Mouse (Mus musculus): ENCODE measurements around the gene Nutf2-ps1. TPM values are rescaled to one million over a fixed set of nuclear protein-coding genes. Genes with fewer than 3 reads are reported as not detected.

Gene Nutf2-ps1
- polyA plus RNA-seq, 1 experiment from 2014 or later = 400 TPM

DNA sequence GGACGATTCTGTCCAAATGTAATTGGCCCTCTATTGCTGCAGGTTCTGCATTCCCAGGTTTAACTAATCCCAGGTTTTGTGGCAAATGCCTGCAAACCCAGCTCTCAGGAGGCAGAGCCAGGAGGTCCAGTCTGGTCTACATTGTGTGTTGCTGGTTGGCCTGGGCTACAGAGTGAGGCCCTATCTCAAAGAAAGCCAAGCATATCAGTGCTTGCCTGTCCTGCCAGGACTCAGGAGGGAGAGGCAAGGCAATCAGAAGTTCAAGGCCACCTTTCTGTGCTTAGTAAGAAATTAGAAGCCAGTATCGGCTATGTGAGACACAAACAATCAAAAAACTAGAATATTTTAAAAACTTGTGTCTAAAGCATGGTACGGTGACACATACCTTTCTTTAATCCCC, 15.7 kb downstream of the Nutf2-ps1 start:
- no peak for ATAC-seq (replicated peaks; ENCODE audit: low FRiP score)
- no peaks in the 10 kb centered on the region for H3K9me3 ChIP-seq (ENCODE audit: control insufficient read depth, low read length)
- H3K4me1 ChIP-seq (replicated peaks; ENCODE audit: control insufficient read depth, insufficient read depth, low read length) = peaks cover 11% of the 10 kb centered on the region
- H3K27ac ChIP-seq (ENCODE audit: low read depth, low read length) = no peak overlapping the region
- no peaks in the 10 kb centered on the region for H3K27me3 ChIP-seq (replicated peaks; ENCODE audit: control insufficient read depth, insufficient read depth, low read length)
- 85% methylated on average over 3 of the region's 3 CpGs for WGBS
- no peak overlapping the region for H3K9ac ChIP-seq (ENCODE audit: low read depth, low read length)
- no peaks in the 10 kb centered on the region for H3K36me3 ChIP-seq (ENCODE audit: control insufficient read depth, insufficient read depth, low read length)
- no peak overlapping the region for H3K4me2 ChIP-seq
- no peak for DNase-seq (ENCODE audit: low spot score)
- H3K4me3 ChIP-seq (ENCODE audit: low read depth, low read length) = no peak overlapping the region

DNA sequence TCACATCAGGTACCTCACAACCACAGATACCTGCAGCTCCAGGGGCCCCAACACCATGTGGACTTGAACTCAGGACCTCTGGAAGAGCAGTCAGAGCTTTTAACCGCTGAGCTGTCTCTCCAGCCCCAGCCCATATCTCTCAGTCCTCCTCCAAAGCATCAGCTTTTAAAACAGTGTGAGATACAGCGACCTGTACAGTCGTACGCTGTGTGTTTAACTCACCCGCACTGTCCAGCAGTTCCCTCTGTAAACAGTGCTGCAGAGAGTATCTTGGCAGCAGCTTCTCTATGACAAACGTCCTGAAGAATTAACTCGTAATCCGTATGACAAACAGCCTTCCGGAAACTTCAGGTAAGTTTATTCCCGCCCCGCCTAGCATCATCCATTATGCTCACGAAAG, 16.3 kb downstream of the Nutf2-ps1 start:
- H3K4me3 ChIP-seq (ENCODE audit: low read depth, low read length) = no peak overlapping the region
- no peak overlapping the region for H3K4me2 ChIP-seq
- no peaks in the 10 kb centered on the region for H3K9me3 ChIP-seq (ENCODE audit: control insufficient read depth, low read length)
- H3K36me3 ChIP-seq (ENCODE audit: control insufficient read depth, insufficient read depth, low read length) = no peaks in the 10 kb centered on the region
- H3K9ac ChIP-seq (ENCODE audit: low read depth, low read length) = no peak overlapping the region
- DNase-seq (ENCODE audit: low spot score) = peak; percentile 9
- no peak overlapping the region for H3K27ac ChIP-seq (ENCODE audit: low read depth, low read length)
- no peaks in the 10 kb centered on the region for H3K27me3 ChIP-seq (replicated peaks; ENCODE audit: control insufficient read depth, insufficient read depth, low read length)
- 76% methylated on average over 12 of the region's 12 CpGs for WGBS
- ATAC-seq (replicated peaks; ENCODE audit: low FRiP score) = no peak
- peaks cover 11% of the 10 kb centered on the region for H3K4me1 ChIP-seq (replicated peaks; ENCODE audit: control insufficient read depth, insufficient read depth, low read length)

DNA sequence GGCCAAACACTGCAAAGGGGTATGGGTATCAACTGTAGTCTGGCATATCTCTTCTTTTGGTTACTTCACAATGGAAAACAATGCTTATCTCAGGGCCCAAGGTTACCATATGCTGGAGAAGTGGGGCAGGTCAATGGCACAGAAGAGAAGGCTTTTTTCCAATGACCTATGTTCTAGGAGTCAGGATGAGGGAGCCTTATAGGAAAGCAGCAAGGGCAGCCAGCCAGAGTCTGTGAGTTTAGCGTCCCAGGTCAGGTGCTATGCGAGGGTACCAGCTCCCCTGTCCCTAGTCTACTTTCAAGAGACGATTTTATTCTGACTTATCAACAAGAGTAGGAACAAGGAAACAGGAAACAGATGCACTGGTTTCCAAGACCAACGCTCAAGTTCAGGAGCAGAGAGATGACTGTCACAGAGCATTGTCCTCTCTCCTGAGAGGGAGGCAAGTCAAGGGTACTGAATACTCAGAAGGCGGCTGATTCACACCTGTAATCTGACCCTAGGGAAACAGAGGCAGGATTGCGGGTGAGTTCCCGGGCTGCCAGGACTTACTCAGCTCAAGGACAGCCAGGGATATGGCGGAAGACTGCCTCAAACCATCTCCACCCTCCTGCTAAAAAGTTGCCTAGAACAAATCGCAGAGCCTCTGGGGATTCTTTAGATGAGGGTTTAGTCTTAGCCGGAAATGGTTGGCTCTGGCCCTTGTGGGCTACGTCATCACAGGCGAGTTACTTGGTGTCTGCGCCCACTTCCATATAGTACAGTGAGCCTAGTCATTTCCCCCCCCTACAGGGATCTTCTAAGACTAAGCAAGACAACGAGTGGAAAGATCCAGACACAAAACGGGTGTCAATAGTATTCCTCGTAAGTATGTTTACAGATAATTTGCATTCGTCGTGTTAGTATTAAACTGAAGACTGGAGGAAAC, 17.1 kb downstream of the Nutf2-ps1 start:
- Histone ChIP-seq H3K9ac (ENCODE audit: low read depth, low read length) (no peak overlapping the region), H3K4me2 (no peak overlapping the region), H3K36me3 (ENCODE audit: control insufficient read depth, insufficient read depth, low read length) (no peaks in the 10 kb centered on the region), H3K27ac (ENCODE audit: low read depth, low read length) (no peak overlapping the region), H3K9me3 (ENCODE audit: control insufficient read depth, low read length) (no peaks in the 10 kb centered on the region), H3K4me3 (ENCODE audit: low read depth, low read length) (no peak overlapping the region), H3K27me3 (replicated peaks; ENCODE audit: control insufficient read depth, insufficient read depth, low read length) (no peaks in the 10 kb centered on the region), H3K4me1 (replicated peaks; ENCODE audit: control insufficient read depth, insufficient read depth, low read length) (peaks cover 11% of the 10 kb centered on the region)
- peak; percentile 27 for DNase-seq (ENCODE audit: low spot score)
- 54% methylated on average over 18 of the region's 18 CpGs for WGBS
- no peak for ATAC-seq (replicated peaks; ENCODE audit: low FRiP score)

DNA sequence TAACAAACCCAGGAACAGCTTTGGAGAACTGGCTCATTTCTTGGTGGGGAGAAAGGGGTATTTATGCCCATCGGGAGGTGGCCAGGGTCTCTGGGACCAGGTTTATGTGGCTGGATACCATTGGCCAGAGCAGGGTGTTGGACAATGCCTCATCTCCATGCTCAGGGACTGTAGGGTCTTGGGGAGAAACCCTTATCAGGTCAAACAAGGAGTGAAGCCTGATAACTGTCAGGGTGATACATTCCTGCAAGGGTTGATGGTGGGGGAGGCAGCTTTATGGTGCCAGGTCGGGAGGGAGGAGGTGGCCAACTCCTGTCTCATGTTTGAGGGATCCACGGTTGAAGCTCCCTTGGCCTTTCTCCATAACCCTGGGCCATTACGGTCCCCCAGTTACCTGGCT, 17.8 kb downstream of the Nutf2-ps1 start:
- Histone ChIP-seq H3K9me3 (ENCODE audit: control insufficient read depth, low read length) (no peaks in the 10 kb centered on the region), H3K9ac (ENCODE audit: low read depth, low read length) (no peak overlapping the region), H3K36me3 (ENCODE audit: control insufficient read depth, insufficient read depth, low read length) (no peaks in the 10 kb centered on the region), H3K27ac (ENCODE audit: low read depth, low read length) (no peak overlapping the region), H3K4me3 (ENCODE audit: low read depth, low read length) (no peak overlapping the region), H3K4me2 (no peak overlapping the region), H3K27me3 (replicated peaks; ENCODE audit: control insufficient read depth, insufficient read depth, low read length) (no peaks in the 10 kb centered on the region), H3K4me1 (replicated peaks; ENCODE audit: control insufficient read depth, insufficient read depth, low read length) (peaks cover 11% of the 10 kb centered on the region)
- ATAC-seq (replicated peaks; ENCODE audit: low FRiP score) (no peak), DNase-seq (ENCODE audit: low spot score) (peak; percentile 29)
- 49% methylated on average over 4 of the region's 4 CpGs for WGBS

DNA sequence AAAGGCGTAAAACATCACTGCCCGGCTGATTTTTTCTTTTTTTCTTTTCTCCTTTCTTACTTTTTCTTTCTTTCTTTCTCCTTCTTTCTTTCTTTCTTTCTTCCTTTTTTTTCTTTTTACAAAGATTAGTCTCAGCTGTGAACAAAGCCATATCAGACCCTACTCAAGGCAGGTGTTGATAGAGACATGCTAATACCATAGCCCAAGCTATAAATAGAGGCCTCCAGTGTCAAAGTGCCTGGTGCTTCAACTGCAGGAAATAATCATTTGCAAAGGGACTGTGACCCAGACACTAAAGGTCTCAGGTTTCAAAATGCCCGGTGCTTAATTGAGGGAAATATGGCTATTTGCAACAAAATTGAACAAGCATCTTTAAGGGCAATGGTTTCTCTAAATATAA, 20.3 kb downstream of the Nutf2-ps1 start:
- no peak for ATAC-seq (replicated peaks; ENCODE audit: low FRiP score)
- H3K4me3 ChIP-seq (ENCODE audit: low read depth, low read length) = no peak overlapping the region

DNA sequence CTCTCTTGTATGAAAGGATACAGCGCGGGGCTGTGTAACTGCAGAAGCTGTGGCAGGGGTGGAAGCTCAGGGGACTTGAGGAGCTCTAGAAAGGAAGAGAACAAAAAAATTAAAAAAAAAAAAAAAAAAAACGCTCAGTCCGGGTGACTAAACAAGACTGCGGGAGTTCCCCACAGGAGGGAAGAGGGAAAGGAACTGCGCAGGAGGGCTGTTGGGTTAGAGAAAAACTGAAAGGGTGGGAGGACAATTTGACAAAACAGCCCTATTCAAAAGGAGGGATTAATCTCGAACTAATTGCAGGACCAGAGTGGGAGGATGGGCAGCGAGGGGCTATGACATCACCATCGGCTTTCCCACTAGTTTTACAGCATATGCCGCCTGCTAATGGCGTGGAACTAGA, 21.0 kb downstream of the Nutf2-ps1 start:
- H3K9me3 ChIP-seq (ENCODE audit: control insufficient read depth, low read length) = no peaks in the 10 kb centered on the region
- ATAC-seq (replicated peaks; ENCODE audit: low FRiP score) (no peak), DNase-seq (ENCODE audit: low spot score) (no peak)
- H3K27ac ChIP-seq (ENCODE audit: low read depth, low read length) = no peak overlapping the region
- H3K4me3 ChIP-seq (ENCODE audit: low read depth, low read length) = no peak overlapping the region
- H3K36me3 ChIP-seq (ENCODE audit: control insufficient read depth, insufficient read depth, low read length) = no peaks in the 10 kb centered on the region
- WGBS = 43% methylated on average over 11 of the region's 11 CpGs
- H3K4me1 ChIP-seq (replicated peaks; ENCODE audit: control insufficient read depth, insufficient read depth, low read length) = peaks cover 11% of the 10 kb centered on the region
- H3K27me3 ChIP-seq (replicated peaks; ENCODE audit: control insufficient read depth, insufficient read depth, low read length) = no peaks in the 10 kb centered on the region
- H3K9ac ChIP-seq (ENCODE audit: low read depth, low read length) = no peak overlapping the region
- H3K4me2 ChIP-seq = no peak overlapping the region

More for the DNA sequence above, 20.3 kb downstream of the Nutf2-ps1 start:
- H3K27me3 ChIP-seq (replicated peaks; ENCODE audit: control insufficient read depth, insufficient read depth, low read length) = no peaks in the 10 kb centered on the region
- 73% methylated on average over 3 of the region's 3 CpGs for WGBS
- peaks cover 11% of the 10 kb centered on the region for H3K4me1 ChIP-seq (replicated peaks; ENCODE audit: control insufficient read depth, insufficient read depth, low read length)
- no peaks in the 10 kb centered on the region for H3K9me3 ChIP-seq (ENCODE audit: control insufficient read depth, low read length)
- H3K27ac ChIP-seq (ENCODE audit: low read depth, low read length) = no peak overlapping the region
- no peaks in the 10 kb centered on the region for H3K36me3 ChIP-seq (ENCODE audit: control insufficient read depth, insufficient read depth, low read length)
- no peak overlapping the region for H3K9ac ChIP-seq (ENCODE audit: low read depth, low read length)
- no peak for DNase-seq (ENCODE audit: low spot score)
- no peak overlapping the region for H3K4me2 ChIP-seq

DNA sequence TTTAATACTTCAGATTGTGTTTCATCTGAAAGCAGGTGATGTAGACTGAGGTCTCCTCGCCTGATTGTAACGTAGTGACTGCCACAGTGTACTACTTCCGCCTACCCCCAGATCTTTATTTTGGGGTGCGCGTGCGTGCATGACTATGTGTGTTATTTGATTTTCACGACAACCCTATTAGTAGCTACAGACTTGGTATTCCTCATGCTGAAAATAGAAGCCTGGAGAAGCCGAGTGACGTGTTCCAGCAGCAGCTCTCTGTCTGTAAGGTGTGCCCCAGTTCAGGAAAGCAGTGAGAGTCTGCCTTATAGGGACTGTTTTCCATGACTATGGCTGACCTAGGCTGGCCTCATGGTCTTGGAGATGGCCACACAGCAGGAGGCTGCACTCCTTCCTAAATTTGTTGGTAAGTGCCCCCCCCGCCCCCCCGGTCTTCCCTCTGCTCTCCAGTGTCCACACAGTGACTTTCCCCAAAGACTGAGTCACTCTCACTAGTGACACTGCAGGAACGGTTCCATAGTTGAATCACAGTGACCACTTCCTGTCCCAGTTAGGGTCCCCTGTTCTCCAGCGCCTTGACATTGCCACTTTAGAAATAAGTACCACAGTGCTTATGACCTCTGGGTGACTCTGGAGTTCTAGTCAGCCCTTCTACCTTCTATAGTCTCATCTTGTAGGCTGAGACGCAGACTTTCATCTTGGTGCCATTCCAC, 23.1 kb downstream of the Nutf2-ps1 start:
- H3K9ac ChIP-seq (ENCODE audit: low read depth, low read length) = no peak overlapping the region
- 81% methylated on average over 14 of the region's 14 CpGs for WGBS
- no peak overlapping the region for H3K4me2 ChIP-seq
- H3K36me3 ChIP-seq (ENCODE audit: control insufficient read depth, insufficient read depth, low read length) = no peaks in the 10 kb centered on the region
- H3K4me1 ChIP-seq (replicated peaks; ENCODE audit: control insufficient read depth, insufficient read depth, low read length) = no peaks in the 10 kb centered on the region
- no peak overlapping the region for H3K27ac ChIP-seq (ENCODE audit: low read depth, low read length)
- no peak for ATAC-seq (replicated peaks; ENCODE audit: low FRiP score)
- no peak for DNase-seq (ENCODE audit: low spot score)
- no peaks in the 10 kb centered on the region for H3K9me3 ChIP-seq (ENCODE audit: control insufficient read depth, low read length)
- H3K27me3 ChIP-seq (replicated peaks; ENCODE audit: control insufficient read depth, insufficient read depth, low read length) = no peaks in the 10 kb centered on the region
- no peak overlapping the region for H3K4me3 ChIP-seq (ENCODE audit: low read depth, low read length)

DNA sequence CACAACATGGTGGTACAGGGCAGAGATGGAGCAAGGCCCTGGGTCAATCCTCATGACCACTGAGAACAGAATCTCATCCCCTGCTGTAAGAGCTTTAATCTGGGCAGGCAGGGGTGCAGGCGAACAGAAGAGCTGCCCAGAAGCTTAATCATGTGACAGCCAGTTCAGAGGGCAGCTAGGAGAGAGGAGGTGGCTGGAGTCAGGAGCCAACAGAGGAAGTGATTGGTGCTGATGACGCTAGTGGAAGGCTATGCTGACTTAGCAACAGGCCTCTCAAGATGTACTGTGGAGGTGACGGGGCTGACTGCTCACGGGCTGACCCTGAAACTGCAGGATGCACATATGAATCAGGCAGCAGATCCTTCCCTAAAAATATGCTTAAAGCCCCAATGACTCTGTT, 24.7 kb downstream of the Nutf2-ps1 start:
- no peak overlapping the region for H3K27ac ChIP-seq (ENCODE audit: low read depth, low read length)
- H3K27me3 ChIP-seq (replicated peaks; ENCODE audit: control insufficient read depth, insufficient read depth, low read length) = no peaks in the 10 kb centered on the region
- H3K4me3 ChIP-seq (ENCODE audit: low read depth, low read length) = no peak overlapping the region
- no peaks in the 10 kb centered on the region for H3K4me1 ChIP-seq (replicated peaks; ENCODE audit: control insufficient read depth, insufficient read depth, low read length)
- H3K4me2 ChIP-seq = no peak overlapping the region
- 37% methylated on average over 4 of the region's 4 CpGs for WGBS
- no peaks in the 10 kb centered on the region for H3K9me3 ChIP-seq (ENCODE audit: control insufficient read depth, low read length)
- no peak for ATAC-seq (replicated peaks; ENCODE audit: low FRiP score)
- DNase-seq (ENCODE audit: low spot score) = no peak
- no peak overlapping the region for H3K9ac ChIP-seq (ENCODE audit: low read depth, low read length)
- no peaks in the 10 kb centered on the region for H3K36me3 ChIP-seq (ENCODE audit: control insufficient read depth, insufficient read depth, low read length)

All from liver, embryonic 11.5 days (tissue).